Comparison of ENCODE assay signal across 8 mouse cellular contexts in genomic region chr17:46645561-46646321, GRCm38 (mm10). TPM values are rescaled to one million over a fixed set of nuclear protein-coding genes. Genes with fewer than 3 reads are reported as not detected.
A peak's percentile ranks its signal among the peaks of the same experiment; 100 is the strongest.
DNase-seq lines count a peak whose midpoint lies in the region; ATAC-seq lines count a peak whose summit lies in the region.

Klc4 (minus strand) TSS chr17:46646022.
Mrpl2 (plus strand) TSS chr17:46646229.

- peak within 1 kb of the TSS; percentile 84 for H3K27ac ChIP-seq in brown adipose tissue, adult 24 weeks (replicated peaks; ENCODE audit: low read depth, low read length)
- peak within 1 kb of the TSS; percentile 87 for H3K27ac ChIP-seq in heart, embryonic 13.5 days (replicated peaks)
- peak within 1 kb of the TSS; percentile 81 for H3K27ac ChIP-seq in liver, embryonic 12.5 days
- H3K27ac ChIP-seq in stomach, embryonic 15.5 days: peak within 1 kb of the TSS; percentile 88

- peak; percentile 99 for DNase-seq in CD4-positive, CD25-positive, alpha-beta regulatory T cell, adult 2 months (ENCODE audit: low read depth, low spot score)
- peak; percentile 59 for DNase-seq in fat pad, adult 2 months (ENCODE audit: extremely low read depth, low read depth, low spot score)
- peak; percentile 99 for DNase-seq in kidney, postnatal 10 days
- DNase-seq in natural killer cell, adult 2 months (ENCODE audit: low spot score in 2 of 2): peak; percentile 98

- under 1% methylated on average over 53 of the region's 53 CpGs for WGBS in heart, embryonic 13.5 days
- WGBS in liver, embryonic 12.5 days (ENCODE audit: insufficient replicate concordance): under 1% methylated on average over 53 of the region's 53 CpGs
- under 1% methylated on average over 53 of the region's 53 CpGs for WGBS in stomach, embryonic 15.5 days

- H3K9ac ChIP-seq in heart, embryonic 13.5 days: peak within 1 kb of the TSS; percentile 90
- H3K9ac ChIP-seq in liver, embryonic 12.5 days: peak within 1 kb of the TSS; percentile 79
- H3K9ac ChIP-seq in stomach, embryonic 15.5 days: peak within 1 kb of the TSS; percentile 71

- H3K9me3 ChIP-seq in heart, embryonic 13.5 days: no peaks in the 10 kb centered on the region
- H3K9me3 ChIP-seq in liver, embryonic 12.5 days (replicated peaks): no peaks in the 10 kb centered on the region
- H3K9me3 ChIP-seq in stomach, embryonic 15.5 days: no peaks in the 10 kb centered on the region

- no peaks in the 10 kb centered on the region for H3K27me3 ChIP-seq in heart, embryonic 13.5 days (replicated peaks)
- H3K27me3 ChIP-seq in liver, embryonic 12.5 days (replicated peaks): no peaks in the 10 kb centered on the region
- no peaks in the 10 kb centered on the region for H3K27me3 ChIP-seq in stomach, embryonic 15.5 days (replicated peaks)

- H3K36me3 ChIP-seq in heart, embryonic 13.5 days: peaks cover 46% of the 10 kb centered on the region
- H3K36me3 ChIP-seq in liver, embryonic 12.5 days: peaks cover 22% of the 10 kb centered on the region
- H3K36me3 ChIP-seq in stomach, embryonic 15.5 days: peaks cover 8% of the 10 kb centered on the region

- peak within 1 kb of the TSS; percentile 97 for H3K4me2 ChIP-seq in heart, embryonic 13.5 days
- H3K4me2 ChIP-seq in liver, embryonic 12.5 days: peak within 1 kb of the TSS; percentile 97
- H3K4me2 ChIP-seq in stomach, embryonic 15.5 days: peak within 1 kb of the TSS; percentile 90

- ATAC-seq in heart, embryonic 13.5 days (ENCODE audit: extremely low read depth, insufficient number of reproducible peaks, low FRiP score, low TSS enrichment): peak; percentile 75
- ATAC-seq in liver, embryonic 12.5 days: peak; percentile 75
- ATAC-seq in stomach, embryonic 15.5 days (ENCODE audit: insufficient read depth, low FRiP score, low read depth): peak; percentile 69

- H3K4me3 ChIP-seq in brown adipose tissue, adult 24 weeks (ENCODE audit: insufficient read depth, low read depth, low read length): peak within 1 kb of the TSS; percentile 90
- H3K4me3 ChIP-seq in heart, embryonic 13.5 days: peak within 1 kb of the TSS; percentile 80
- H3K4me3 ChIP-seq in liver, embryonic 12.5 days: peak within 1 kb of the TSS; percentile 80
- H3K4me3 ChIP-seq in stomach, embryonic 15.5 days (replicated peaks): peak within 1 kb of the TSS; percentile 80

- peaks cover 5% of the 10 kb centered on the region; the same call in 1 of the 2 replicates for H3K4me1 ChIP-seq in brown adipose tissue, adult 24 weeks (ENCODE audit: control insufficient read depth, insufficient read depth, insufficient read length, low read length)
- peaks cover 33% of the 10 kb centered on the region for H3K4me1 ChIP-seq in heart, embryonic 13.5 days
- H3K4me1 ChIP-seq in liver, embryonic 12.5 days: peaks cover 38% of the 10 kb centered on the region
- H3K4me1 ChIP-seq in stomach, embryonic 15.5 days: peaks cover 31% of the 10 kb centered on the region

RNA-seq across cellular contexts. Expression of gene Klc4, which starts in this region (rescaled TPM):
- polyA plus RNA-seq in brown adipose tissue, adult 24 weeks (2012; ENCODE audit: insufficient read depth, insufficient read length, missing spikeins): 15.7 and 15.9 TPM in 2 replicates
- polyA plus RNA-seq in heart, embryonic 13.5 days (2015; fragmentation: Nextera tagmentation; extraction: Ambion mirVana): 18.6 and 20.5 TPM in 2 replicates
- 6.3 and 6.6 TPM in 2 replicates for polyA plus RNA-seq in liver, embryonic 12.5 days (2016; fragmentation: Nextera tagmentation; extraction: Ambion mirVana)
- 38.4 and 41.4 TPM in 2 replicates for polyA plus RNA-seq in stomach, embryonic 15.5 days (2015; fragmentation: Nextera tagmentation; extraction: Ambion mirVana)

RNA-seq across cellular contexts. Expression of gene Mrpl2, which starts in this region (rescaled TPM):
- polyA plus RNA-seq in brown adipose tissue, adult 24 weeks (2012; ENCODE audit: insufficient read depth, insufficient read length, missing spikeins): 118 and 151 TPM in 2 replicates
- 98.0 and 111 TPM in 2 replicates for polyA plus RNA-seq in heart, embryonic 13.5 days (2015; fragmentation: Nextera tagmentation; extraction: Ambion mirVana)
- polyA plus RNA-seq in liver, embryonic 12.5 days (2016; fragmentation: Nextera tagmentation; extraction: Ambion mirVana): 95.0 and 106 TPM in 2 replicates
- 112 and 126 TPM in 2 replicates for polyA plus RNA-seq in stomach, embryonic 15.5 days (2015; fragmentation: Nextera tagmentation; extraction: Ambion mirVana)

Comparison
In these comparisons a context has a peak if more than half of its experiments do, and no peak if none do; other contexts are left out.
1. Peak in every context shown above with its lines: DNase-seq, ATAC-seq, H3K4me3 ChIP-seq and H3K27ac ChIP-seq.